Mouse (Mus musculus) liver, postnatal 0 days (tissue): ENCODE measurements around the gene Fndc9.

Experiments
- CTCF ChIP-seq: sonication (generic); IDR thresholded peaks from 2 replicates; pipeline ENCODE4 v1.5.1; 2016; ENCODE audit warnings: antibody characterized with exemption, low read depth
- EP300 ChIP-seq: IDR thresholded peaks from 2 replicates; pipeline ENCODE4 v1.6.1; 2016; ENCODE audit warnings: antibody characterized with exemption, low read depth, mild to moderate bottlenecking

DNA sequence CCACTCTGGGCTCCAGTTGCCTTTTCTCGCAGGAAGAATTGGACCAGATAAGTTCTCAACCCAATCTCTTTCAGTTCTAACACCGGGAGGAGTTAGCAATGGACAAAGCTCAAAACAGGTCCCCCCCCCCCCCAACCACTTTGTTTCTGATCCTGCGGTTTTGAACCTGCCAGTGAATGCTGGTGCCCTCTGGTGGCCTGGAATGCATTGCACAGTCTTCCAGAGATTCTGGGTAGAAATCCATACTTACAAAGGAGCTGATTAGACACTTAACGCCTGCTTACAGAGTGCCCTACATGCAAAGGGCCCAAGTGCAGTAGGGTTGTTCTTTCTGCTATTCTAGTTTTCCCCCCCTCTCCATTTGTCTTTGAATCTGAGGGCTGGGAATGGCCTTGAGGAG lies 22.9 kb downstream of the Fndc9 start:
- peak; percentile 57 for TF ChIP-seq CTCF
- no peak for TF ChIP-seq EP300
